Mouse (Mus musculus): Measurements from ENCODE around the gene Fhl2. TPM values are rescaled to one million over a fixed set of nuclear protein-coding genes. Genes with fewer than 3 reads are reported as not detected.
A peak's percentile ranks its signal among the peaks of the same experiment; 100 is the strongest.

The Fhl2 gene
- total RNA-seq (2014; fragmentation: Nextera tagmentation) (not detected in 2 replicates), total RNA-seq (2017) (0.22 and 0.23 TPM in 2 replicates), polyA plus RNA-seq (2012) (not detected in 2 replicates)

DNA sequence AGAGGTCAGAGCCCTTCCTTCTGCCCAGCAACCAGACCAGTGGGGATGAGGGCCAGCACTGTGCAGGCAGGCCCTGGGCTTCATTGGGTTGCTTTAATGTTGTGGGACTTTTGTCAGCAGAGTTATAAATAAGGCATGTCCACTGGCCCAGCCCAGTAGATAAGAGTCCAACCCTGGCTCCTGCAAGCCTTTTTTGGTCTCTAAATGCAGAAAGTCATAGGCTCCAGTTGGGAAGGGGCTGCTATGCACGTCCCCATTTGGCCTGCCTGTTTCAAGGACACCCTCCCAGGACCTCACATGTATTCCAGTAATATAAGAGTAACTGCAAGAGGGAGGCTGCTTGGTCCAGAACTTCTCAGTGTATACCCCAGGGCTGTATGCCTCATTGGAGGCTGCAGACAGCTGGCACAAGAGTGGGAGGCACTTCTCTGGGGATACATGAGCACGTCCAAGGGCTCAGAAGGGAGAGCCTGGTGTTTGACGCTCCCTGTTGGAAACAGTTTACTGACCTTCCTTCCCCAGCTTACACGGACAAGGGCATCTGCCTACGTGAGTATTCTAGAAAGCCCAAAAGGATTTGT lies at the start of gene Fhl2:
Gene Fhl2 (minus strand): TSS at position 324 of the 581 bp plus-strand sequence.
- Histone ChIP-seq H3K4me1 (ENCODE audit: insufficient read depth, low read depth, low read length) (0 out of 2 replicates have a peak, but pooled peaks cover 2% of the 10 kb centered on the region), H3K27me3 (ENCODE audit: insufficient read depth, low read length) (no peaks in the 10 kb centered on the region; the same call in 1 of the 2 replicates), H3K36me3 (replicated peaks) (no peaks in the 10 kb centered on the region), H3K4me3 (ENCODE audit: low read depth, low read length) (no peak within 1 kb of the TSS), H3K9me3 (replicated peaks) (no peaks in the 10 kb centered on the region)
- DNase-seq (ENCODE audit: low spot score), result no peak
- no peak for TF ChIP-seq TAL1 (conservative IDR thresholded peaks at IDR 0.05; ENCODE audit: low read depth, low read length)
- TF ChIP-seq CTCF (IDR thresholded peaks at IDR 0.05; ENCODE audit: low read depth, low read length), result no peak
- TF ChIP-seq GATA1 (IDR thresholded peaks at IDR 0.05; ENCODE audit: borderline replicate concordance, low read length), result no peak
- TF ChIP-seq POLR2AphosphoS5 (IDR thresholded peaks at IDR 0.05; ENCODE audit: insufficient replicate concordance, low read depth, low read length), result no peak
- TF ChIP-seq GATA2 (IDR thresholded peaks at IDR 0.05; ENCODE audit: borderline replicate concordance, low read depth, low read length), result no peak
- no peak for ATAC-seq (ENCODE audit: extremely low read depth, insufficient number of reproducible peaks, low FRiP score, poor library complexity, severe bottlenecking)

GRCm38 (mm10) chr1:43245014-43245413 lies 48.2 kb upstream of the Fhl2 start:
- ATAC-seq (ENCODE audit: extremely low read depth, insufficient number of reproducible peaks, low FRiP score, poor library complexity, severe bottlenecking) (no peak), DNase-seq (ENCODE audit: low spot score) (no peak)
- Histone ChIP-seq H3K27me3 (ENCODE audit: insufficient read depth, low read length) (peaks cover 3% of the 10 kb centered on the region), H3K4me1 (ENCODE audit: insufficient read depth, low read depth, low read length) (peaks cover 10% of the 10 kb centered on the region), H3K4me3 (ENCODE audit: low read depth, low read length) (no peak overlapping the region), H3K9me3 (replicated peaks) (no peaks in the 10 kb centered on the region), H3K36me3 (replicated peaks) (no peaks in the 10 kb centered on the region)
- no peak for TF ChIP-seq GATA2 (IDR thresholded peaks at IDR 0.05; ENCODE audit: borderline replicate concordance, low read depth, low read length)
- TF ChIP-seq TAL1 (conservative IDR thresholded peaks at IDR 0.05; ENCODE audit: low read depth, low read length), result no peak
- no peak for TF ChIP-seq GATA1 (IDR thresholded peaks at IDR 0.05; ENCODE audit: borderline replicate concordance, low read length)
- TF ChIP-seq CTCF (IDR thresholded peaks at IDR 0.05; ENCODE audit: low read depth, low read length), result no peak
- TF ChIP-seq POLR2AphosphoS5 (IDR thresholded peaks at IDR 0.05; ENCODE audit: insufficient replicate concordance, low read depth, low read length), result no peak

DNA sequence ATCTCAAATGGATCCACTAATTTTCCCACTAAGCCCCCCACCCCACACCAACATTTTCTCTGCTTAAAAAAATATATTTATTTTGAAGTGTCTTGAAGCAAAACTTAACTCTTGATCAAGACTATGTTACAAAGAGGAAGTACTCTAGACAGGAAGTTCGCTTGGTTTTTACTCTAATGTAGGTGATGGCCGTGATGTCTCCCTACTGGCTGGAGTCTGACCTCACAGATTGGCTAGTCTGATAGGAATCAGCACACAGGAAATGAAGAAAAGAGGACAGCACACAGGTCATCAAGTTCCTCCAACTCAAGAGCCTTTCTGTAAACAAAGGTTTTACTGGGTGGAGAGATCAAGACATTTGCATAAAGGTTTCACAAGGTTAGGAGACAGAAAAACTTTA lies 44.4 kb upstream of the Fhl2 start:
- ATAC-seq (ENCODE audit: extremely low read depth, insufficient number of reproducible peaks, low FRiP score, poor library complexity, severe bottlenecking), result peak; percentile 89
- peaks cover 9% of the 10 kb centered on the region for H3K27me3 ChIP-seq (ENCODE audit: insufficient read depth, low read length)
- peak; percentile 15 for DNase-seq (ENCODE audit: low spot score)
- no peaks in the 10 kb centered on the region for H3K36me3 ChIP-seq (replicated peaks)
- H3K9me3 ChIP-seq (replicated peaks), result no peaks in the 10 kb centered on the region
- H3K4me3 ChIP-seq (ENCODE audit: low read depth, low read length), result no peak overlapping the region
- no peak for TF ChIP-seq TAL1 (conservative IDR thresholded peaks at IDR 0.05; ENCODE audit: low read depth, low read length)
- no peak for TF ChIP-seq CTCF (IDR thresholded peaks at IDR 0.05; ENCODE audit: low read depth, low read length)
- TF ChIP-seq GATA1 (IDR thresholded peaks at IDR 0.05; ENCODE audit: borderline replicate concordance, low read length), result no peak
- TF ChIP-seq GATA2 (IDR thresholded peaks at IDR 0.05; ENCODE audit: borderline replicate concordance, low read depth, low read length), result no peak
- no peak for TF ChIP-seq POLR2AphosphoS5 (IDR thresholded peaks at IDR 0.05; ENCODE audit: insufficient replicate concordance, low read depth, low read length)
- peaks cover 13% of the 10 kb centered on the region for H3K4me1 ChIP-seq (ENCODE audit: insufficient read depth, low read depth, low read length)

DNA sequence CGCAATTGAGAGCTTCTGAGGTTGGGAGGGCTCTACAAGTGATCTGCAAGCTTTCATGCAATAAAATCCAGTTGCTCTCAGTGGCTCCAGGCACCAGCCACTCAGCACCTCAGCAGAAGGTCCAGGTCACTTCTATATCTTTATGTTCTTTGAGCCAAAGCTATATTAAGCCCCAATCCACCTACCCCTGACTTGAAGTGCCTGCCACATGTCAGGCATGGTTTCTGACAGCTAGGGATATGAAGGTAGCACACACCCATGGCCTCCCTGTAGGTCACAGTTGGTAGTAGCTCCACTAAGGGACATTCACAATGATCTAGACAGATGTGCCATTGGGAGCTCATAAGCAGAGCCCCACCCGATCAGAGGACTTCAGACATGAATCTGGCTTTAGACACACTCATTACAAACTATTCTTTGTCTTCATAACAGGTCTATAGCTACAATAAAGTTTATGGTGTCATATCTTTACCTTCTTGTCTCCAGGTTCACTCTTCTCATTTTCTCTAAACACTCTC lies 43.1 kb upstream of the Fhl2 start:
- Histone ChIP-seq H3K9me3 (replicated peaks) (no peaks in the 10 kb centered on the region), H3K27me3 (ENCODE audit: insufficient read depth, low read length) (peaks cover 9% of the 10 kb centered on the region), H3K36me3 (replicated peaks) (no peaks in the 10 kb centered on the region), H3K4me1 (ENCODE audit: insufficient read depth, low read depth, low read length) (peaks cover 16% of the 10 kb centered on the region), H3K4me3 (ENCODE audit: low read depth, low read length) (no peak overlapping the region)
- TF ChIP-seq POLR2AphosphoS5 (IDR thresholded peaks at IDR 0.05; ENCODE audit: insufficient replicate concordance, low read depth, low read length), result no peak
- TF ChIP-seq TAL1 (conservative IDR thresholded peaks at IDR 0.05; ENCODE audit: low read depth, low read length), result no peak
- no peak for ATAC-seq (ENCODE audit: extremely low read depth, insufficient number of reproducible peaks, low FRiP score, poor library complexity, severe bottlenecking)
- no peak for DNase-seq (ENCODE audit: low spot score)

GRCm38 (mm10) chr1:43238471-43238870 lies 41.7 kb upstream of the Fhl2 start:
- DNase-seq (ENCODE audit: low spot score), result no peak
- peaks cover 19% of the 10 kb centered on the region for H3K4me1 ChIP-seq (ENCODE audit: insufficient read depth, low read depth, low read length)

DNA sequence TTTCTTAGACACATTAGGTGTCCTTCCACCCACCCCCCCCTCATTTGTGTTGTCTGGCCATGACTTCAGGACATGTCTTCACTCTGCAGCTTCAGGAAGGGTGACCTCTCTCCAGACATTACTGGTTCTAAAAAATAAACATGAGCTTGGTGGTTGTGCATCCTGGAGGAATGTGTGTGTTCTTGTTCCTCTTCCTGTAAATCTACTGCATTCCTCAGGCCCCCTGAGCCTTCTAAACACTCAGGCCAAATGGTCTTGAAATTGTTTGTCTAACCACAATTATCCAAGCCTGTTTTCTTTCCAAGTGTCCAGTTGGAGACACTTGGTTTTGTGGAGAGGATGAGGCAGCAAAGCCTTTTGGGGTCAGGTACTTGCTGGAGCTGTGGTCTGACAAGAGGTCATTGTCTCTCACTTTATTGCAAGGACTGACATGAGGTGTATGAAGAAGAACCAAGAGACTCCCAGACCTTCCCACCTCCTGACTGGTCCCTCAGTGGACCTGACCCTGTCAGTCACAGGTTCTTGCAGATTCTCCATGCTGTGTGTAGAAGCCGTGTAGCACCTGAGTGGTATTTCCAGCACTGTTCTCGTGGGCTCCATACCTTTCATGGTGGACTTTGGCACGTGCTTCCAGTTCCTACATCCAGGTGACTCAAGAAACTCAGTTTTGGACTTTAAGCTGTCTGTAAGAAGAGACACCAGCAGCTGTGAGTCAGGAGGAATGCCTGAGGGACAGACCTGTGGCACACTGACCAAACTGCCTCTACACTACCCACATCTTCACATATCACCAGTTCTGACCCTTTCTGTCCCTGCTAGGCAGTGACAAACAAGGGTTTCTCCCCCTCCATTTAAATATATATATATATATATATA lies 40.8 kb upstream of the Fhl2 start:
- H3K4me3 ChIP-seq (ENCODE audit: low read depth, low read length), result no peak overlapping the region
- DNase-seq (ENCODE audit: low spot score), result no peak
- no peaks in the 10 kb centered on the region for H3K36me3 ChIP-seq (replicated peaks)
- no peak for ATAC-seq (ENCODE audit: extremely low read depth, insufficient number of reproducible peaks, low FRiP score, poor library complexity, severe bottlenecking)
- peaks cover 9% of the 10 kb centered on the region for H3K27me3 ChIP-seq (ENCODE audit: insufficient read depth, low read length)
- H3K9me3 ChIP-seq (replicated peaks), result no peaks in the 10 kb centered on the region
- peaks cover 19% of the 10 kb centered on the region for H3K4me1 ChIP-seq (ENCODE audit: insufficient read depth, low read depth, low read length)
- TF ChIP-seq TAL1 (conservative IDR thresholded peaks at IDR 0.05; ENCODE audit: low read depth, low read length) (no peak), POLR2AphosphoS5 (IDR thresholded peaks at IDR 0.05; ENCODE audit: insufficient replicate concordance, low read depth, low read length) (no peak), GATA1 (IDR thresholded peaks at IDR 0.05; ENCODE audit: borderline replicate concordance, low read length) (no peak), CTCF (IDR thresholded peaks at IDR 0.05; ENCODE audit: low read depth, low read length) (no peak), GATA2 (IDR thresholded peaks at IDR 0.05; ENCODE audit: borderline replicate concordance, low read depth, low read length) (no peak)

More at GRCm38 (mm10) chr1:43238471-43238870, 41.7 kb upstream of the Fhl2 start:
- TF ChIP-seq TAL1 (conservative IDR thresholded peaks at IDR 0.05; ENCODE audit: low read depth, low read length), result no peak
- no peak for TF ChIP-seq POLR2AphosphoS5 (IDR thresholded peaks at IDR 0.05; ENCODE audit: insufficient replicate concordance, low read depth, low read length)
- no peak for TF ChIP-seq GATA1 (IDR thresholded peaks at IDR 0.05; ENCODE audit: borderline replicate concordance, low read length)
- Histone ChIP-seq H3K9me3 (replicated peaks) (no peaks in the 10 kb centered on the region), H3K4me3 (ENCODE audit: low read depth, low read length) (no peak overlapping the region), H3K36me3 (replicated peaks) (no peaks in the 10 kb centered on the region), H3K27me3 (ENCODE audit: insufficient read depth, low read length) (peaks cover 9% of the 10 kb centered on the region)
- ATAC-seq (ENCODE audit: extremely low read depth, insufficient number of reproducible peaks, low FRiP score, poor library complexity, severe bottlenecking), result no peak

Measured in G1E (cell line).